Mouse (Mus musculus) lung, postnatal 0 days (tissue): ENCODE measurements around the gene Eif3f. TPM values are rescaled to one million over a fixed set of nuclear protein-coding genes. Genes with fewer than 3 reads are reported as not detected.

Source experiments
- ATAC-seq: fragments of 200-750 bp; cut with Nextera tagmentation; 2 replicates; pipeline ENCODE4 v1.8.0; 2017; ENCODE audit warnings: moderate library complexity
- DNase-seq: peaks from one replicate; pipeline ENCODE4 v3.0.0-alpha.2; 2016; ENCODE audit warnings: low spot score
- H3K27ac ChIP-seq: fragments of 300-500 bp; sonication (generic); 2 replicates; pipeline ENCODE4 v1.5.1; 2014; ENCODE audit warnings: antibody characterized with exemption, mild to moderate bottlenecking, low read length, mixed read lengths
- H3K27me3 ChIP-seq: fragments of 300-500 bp; sonication (generic); replicated peaks from 2 replicates; pipeline ENCODE4 v1.6.1; 2014; ENCODE audit warnings: low read length, mixed read lengths; ENCODE audit not compliant: insufficient read depth
- H3K36me3 ChIP-seq: fragments of 300-500 bp; sonication (generic); 2 replicates; pipeline ENCODE4 v1.6.1; 2014; ENCODE audit warnings: low read length, mixed read lengths; ENCODE audit not compliant: insufficient read depth
- H3K4me1 ChIP-seq: fragments of 300-500 bp; sonication (generic); 2 replicates; pipeline ENCODE4 v1.6.1; 2014; ENCODE audit warnings: antibody characterized with exemption, low read depth, low read length, mixed read lengths; ENCODE audit not compliant: insufficient read depth
- H3K4me2 ChIP-seq: fragments of 300-500 bp; sonication (generic); replicated peaks from 2 replicates; pipeline ENCODE4 v1.6.1; 2014; ENCODE audit warnings: low read depth, mild to moderate bottlenecking, low read length, moderate library complexity, mixed read lengths
- H3K4me3 ChIP-seq: fragments of 300-500 bp; sonication (generic); 2 replicates; pipeline ENCODE4 v1.5.1; 2014; ENCODE audit warnings: low read depth, low read length
- H3K9ac ChIP-seq: fragments of 300-500 bp; sonication (generic); replicated peaks from 2 replicates; pipeline ENCODE4 v1.6.1; 2014; ENCODE audit warnings: low read depth, mild to moderate bottlenecking
- H3K9me3 ChIP-seq: fragments of 300-500 bp; sonication (generic); 2 replicates; pipeline ENCODE4 v1.6.1; 2016; ENCODE audit warnings: low read length, mixed read lengths
- CTCF ChIP-seq: IDR thresholded peaks from 2 replicates; pipeline ENCODE4 v1.5.1; 2016; ENCODE audit warnings: antibody characterized with exemption, mild to moderate bottlenecking
- EP300 ChIP-seq: IDR thresholded peaks from 2 replicates; pipeline ENCODE4 v1.6.1; 2016; ENCODE audit warnings: antibody characterized with exemption, mild to moderate bottlenecking, control low read depth
- whole genome bisulfite sequencing: fragments of 180-500 bp; shearing (Covaris S2); extraction: QIAGEN DNeasy Blood & Tissue Kit; methylation state at CpG from one replicate; pipeline ENCODE4 v1.1.7; 2014; 5-methylcytosine and 5-hydroxymethylcytosine counted together
- polyA plus RNA-seq: library from polyadenylated mRNA; unstranded; fragments of >200 nt; fragmentation: Nextera tagmentation; extraction: Ambion mirVana; gene quantifications from 2 replicates; pipeline ENCODE4 v1.2.1, GENCODE M21; 2015

Gene Eif3f
- polyA plus RNA-seq, 1 experiment from 2014 or later, result 80.1 TPM

GRCm38 (mm10) chr7:108944002-108944401 is 9.8 kb downstream of the Eif3f start:
- no peaks in the 10 kb centered on the region for H3K27me3 ChIP-seq
- no peak for TF ChIP-seq EP300
- TF ChIP-seq CTCF, result peak; percentile 74
- no peak overlapping the region for H3K4me2 ChIP-seq
- peak; percentile 46 for DNase-seq
- H3K4me3 ChIP-seq, result no peak overlapping the region
- H3K27ac ChIP-seq, result no peak overlapping the region
- H3K9ac ChIP-seq, result no peak overlapping the region
- 6% methylated on average over 2 of the region's 2 CpGs for WGBS
- no peaks in the 10 kb centered on the region for H3K4me1 ChIP-seq
- ATAC-seq, result peak; percentile 43; the same call in 1 of the 2 replicates
- no peaks in the 10 kb centered on the region for H3K9me3 ChIP-seq
- peaks cover 29% of the 10 kb centered on the region for H3K36me3 ChIP-seq

GRCm38 (mm10) chr7:108948611-108949010 is 14.4 kb downstream of the Eif3f start:
- Histone ChIP-seq H3K27ac (no peak overlapping the region), H3K4me1 (no peaks in the 10 kb centered on the region), H3K9ac (no peak overlapping the region), H3K4me2 (no peak overlapping the region), H3K9me3 (no peaks in the 10 kb centered on the region), H3K36me3 (peaks cover 10% of the 10 kb centered on the region; the same call in 1 of the 2 replicates), H3K27me3 (peaks cover 19% of the 10 kb centered on the region), H3K4me3 (no peak overlapping the region)
- no peak for ATAC-seq
- TF ChIP-seq EP300, result no peak
- no peak for TF ChIP-seq CTCF
- no peak for DNase-seq

- Histone ChIP-seq H3K4me2 (no peak overlapping the region), H3K36me3 (peaks cover 10% of the 10 kb centered on the region; the same call in 1 of the 2 replicates), H3K27me3 (peaks cover 19% of the 10 kb centered on the region), H3K9ac (no peak overlapping the region), H3K4me3 (no peak overlapping the region), H3K27ac (no peak overlapping the region), H3K4me1 (no peaks in the 10 kb centered on the region), H3K9me3 (no peaks in the 10 kb centered on the region)
- WGBS, result 41% methylated on average over 2 of the region's 2 CpGs
- DNase-seq (no peak), ATAC-seq (no peak)
- TF ChIP-seq CTCF (no peak), EP300 (no peak)
Observed at GRCm38 (mm10) chr7:108949301-108949700, 15.1 kb downstream of the Eif3f start.

- Histone ChIP-seq H3K9ac (no peak within 1 kb of the TSS), H3K4me3 (peak within 1 kb of the TSS; percentile 30), H3K27ac (no peak within 1 kb of the TSS), H3K36me3 (peaks cover 5% of the 10 kb centered on the region; the same call in 1 of the 2 replicates), H3K27me3 (peaks cover 19% of the 10 kb centered on the region), H3K9me3 (no peaks in the 10 kb centered on the region), H3K4me2 (peak within 1 kb of the TSS; percentile 48), H3K4me1 (no peaks in the 10 kb centered on the region)
- DNase-seq (peak; percentile 42), ATAC-seq (peak; percentile 16; the same call in 1 of the 2 replicates)
- WGBS, result under 1% methylated on average over 36 of the region's 44 CpGs
- TF ChIP-seq CTCF (no peak), EP300 (no peak)
Observed at GRCm38 (mm10) chr7:108950312-108950761, 16.1 kb downstream of the Eif3f start, which contains the start of gene Tub. TSS of gene Tub (plus strand) at chr7:108950338.

- no peak for ATAC-seq
- Histone ChIP-seq H3K9me3 (no peaks in the 10 kb centered on the region), H3K9ac (no peak overlapping the region), H3K4me1 (no peaks in the 10 kb centered on the region), H3K27ac (no peak overlapping the region), H3K4me3 (peak overlapping the region; percentile 30), H3K36me3 (peaks cover 1% of the 10 kb centered on the region; the same call in 1 of the 2 replicates), H3K27me3 (peaks cover 19% of the 10 kb centered on the region), H3K4me2 (peak overlapping the region; percentile 48)
- no peak for DNase-seq
- TF ChIP-seq EP300 (no peak), CTCF (no peak)
- WGBS, result under 1% methylated on average over 52 of the region's 52 CpGs
Observed at GRCm38 (mm10) chr7:108950762-108951331, 16.6 kb downstream of the Eif3f start.

- no peak for DNase-seq
- no peak for TF ChIP-seq EP300
- H3K27me3 ChIP-seq, result peaks cover 19% of the 10 kb centered on the region
Observed at GRCm38 (mm10) chr7:108952801-108953200, 18.6 kb downstream of the Eif3f start.

More at GRCm38 (mm10) chr7:108952801-108953200, 18.6 kb downstream of the Eif3f start:
- H3K4me1 ChIP-seq, result no peaks in the 10 kb centered on the region
- WGBS, result 72% methylated on average over 6 of the region's 6 CpGs
- no peaks in the 10 kb centered on the region for H3K9me3 ChIP-seq
- no peak overlapping the region for H3K4me3 ChIP-seq
- H3K4me2 ChIP-seq, result no peak overlapping the region
- H3K36me3 ChIP-seq, result no peaks in the 10 kb centered on the region
- no peak overlapping the region for H3K27ac ChIP-seq
- no peak overlapping the region for H3K9ac ChIP-seq
- no peak for ATAC-seq
